Mouse (Mus musculus) forebrain, postnatal 0 days (tissue): ENCODE data around the gene Hoxc10. TPM values are rescaled to one million over a fixed set of nuclear protein-coding genes. Genes with fewer than 3 reads are reported as not detected.

Source experiments
- ATAC-seq: fragments of 200-750 bp; cut with Nextera tagmentation; 2 replicates; pipeline ENCODE4 v1.8.0; 2017; ENCODE audit warnings: mild to moderate bottlenecking, moderate library complexity
- DNase-seq: peaks from one replicate; pipeline ENCODE4 v3.0.0-alpha.2; 2015
- H3K27ac ChIP-seq: fragments of 300-500 bp; sonication (generic); 2 replicates; pipeline ENCODE4 v1.5.1; 2014; ENCODE audit warnings: low read depth, mild to moderate bottlenecking, antibody characterized with exemption, low read length, moderate library complexity, mixed read lengths
- H3K27me3 ChIP-seq: fragments of 300-500 bp; sonication (generic); 2 replicates; pipeline ENCODE4 v1.6.1; 2014; ENCODE audit warnings: mild to moderate bottlenecking, low read length, mixed read lengths; ENCODE audit not compliant: insufficient read depth
- H3K36me3 ChIP-seq: fragments of 300-500 bp; sonication (generic); 2 replicates; pipeline ENCODE4 v1.6.1; 2014; ENCODE audit warnings: mild to moderate bottlenecking, moderate library complexity; ENCODE audit not compliant: insufficient read depth
- H3K4me1 ChIP-seq: fragments of 300-500 bp; sonication (generic); 2 replicates; pipeline ENCODE4 v1.6.1; 2014; ENCODE audit warnings: antibody characterized with exemption; ENCODE audit not compliant: insufficient read depth
- H3K4me2 ChIP-seq: fragments of 300-500 bp; sonication (generic); 2 replicates; pipeline ENCODE4 v1.6.1; 2014; ENCODE audit warnings: low read depth, mild to moderate bottlenecking, moderate library complexity
- H3K4me3 ChIP-seq: fragments of 300-500 bp; sonication (generic); 2 replicates; pipeline ENCODE4 v1.5.1; 2014; ENCODE audit warnings: low read depth, low read length, mixed read lengths
- H3K9ac ChIP-seq: fragments of 300-500 bp; sonication (generic); 2 replicates; pipeline ENCODE4 v1.6.1; 2014; ENCODE audit warnings: mild to moderate bottlenecking
- H3K9me3 ChIP-seq: fragments of 300-500 bp; sonication (generic); 2 replicates; pipeline ENCODE4 v1.6.1; 2016; ENCODE audit warnings: low read length
- CTCF ChIP-seq: sonication (generic); IDR thresholded peaks from 2 replicates; pipeline ENCODE4 v1.5.1; 2016; ENCODE audit warnings: antibody characterized with exemption, control low read depth, low read depth
- WGBS: fragments of 180-500 bp; shearing (Covaris S2); extraction: QIAGEN DNeasy Blood & Tissue Kit; methylation state at CpG from one replicate; pipeline ENCODE4 v1.1.7; 2014; 5-methylcytosine and 5-hydroxymethylcytosine counted together
- polyA plus RNA-seq: library from polyadenylated mRNA; unstranded; fragments of >200 nt; fragmentation: Nextera tagmentation; extraction: Ambion mirVana; gene quantifications from 2 replicates; pipeline ENCODE4 v1.2.1, GENCODE M21; 2015
- total RNA-seq: library from RNA; depleted of rRNA; stranded (reverse); fragments of >200 nt; gene quantifications from 2 replicates; pipeline ENCODE4 v1.2.3, GENCODE M21; 2014

Gene Hoxc10
- total and polyA plus RNA-seq, 2 experiments from 2014 or later: not detected

DNA sequence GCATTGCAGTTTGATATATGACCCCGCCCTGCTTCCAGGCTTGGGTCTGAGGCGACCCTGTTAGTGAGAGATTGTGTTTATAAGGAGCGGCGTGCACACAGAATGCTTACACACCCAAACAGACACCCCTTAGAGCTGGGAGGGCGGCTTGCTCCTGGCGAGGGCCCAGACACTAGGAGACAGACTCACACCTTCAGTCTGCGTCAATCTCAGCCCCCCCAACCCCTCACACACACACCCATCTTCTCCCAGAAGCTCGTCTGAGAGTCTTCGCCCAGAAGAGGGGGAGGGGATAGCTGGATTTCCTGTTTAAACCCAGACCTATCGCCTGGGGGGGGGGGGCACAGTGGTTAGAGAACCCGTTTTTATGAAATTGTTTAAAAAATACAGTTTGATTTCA is 33.4 kb downstream of the Hoxc10 start:
- ATAC-seq (no peak), DNase-seq (no peak)
- Histone ChIP-seq H3K4me2 (no peak overlapping the region), H3K27me3 (peaks cover 97% of the 10 kb centered on the region), H3K27ac (no peak overlapping the region), H3K9me3 (no peaks in the 10 kb centered on the region), H3K4me1 (no peaks in the 10 kb centered on the region), H3K36me3 (no peaks in the 10 kb centered on the region), H3K4me3 (no peak overlapping the region), H3K9ac (no peak overlapping the region)
- WGBS: 4% methylated on average over 11 of the region's 11 CpGs
- TF ChIP-seq CTCF: no peak

DNA sequence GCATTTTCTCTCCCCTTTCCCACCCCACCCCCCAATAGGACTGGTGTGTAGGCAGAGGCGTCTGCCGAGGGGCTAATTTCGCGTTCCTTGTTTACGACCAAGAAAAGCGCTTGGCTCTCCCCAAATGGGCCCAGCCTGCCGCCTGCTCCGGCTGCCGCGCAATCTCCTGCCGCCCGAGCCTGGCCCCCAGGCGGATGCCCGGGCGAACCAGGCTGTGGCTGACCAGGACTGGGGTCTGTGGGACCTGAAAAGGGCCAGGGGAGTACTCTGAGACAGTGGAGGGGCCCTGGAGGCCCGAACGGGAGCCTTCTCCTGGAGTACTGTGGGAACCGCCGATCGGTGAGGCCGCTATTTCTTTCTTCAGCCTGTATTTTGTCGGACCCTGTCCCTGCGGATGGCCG is 33.9 kb downstream of the Hoxc10 start:
- no peaks in the 10 kb centered on the region for H3K9me3 ChIP-seq
- WGBS: under 1% methylated on average over 24 of the region's 24 CpGs
- no peak overlapping the region for H3K9ac ChIP-seq
- H3K4me2 ChIP-seq: no peak overlapping the region
- no peaks in the 10 kb centered on the region for H3K4me1 ChIP-seq
- TF ChIP-seq CTCF: no peak
- peaks cover 97% of the 10 kb centered on the region for H3K27me3 ChIP-seq
- H3K27ac ChIP-seq: no peak overlapping the region
- H3K4me3 ChIP-seq: no peak overlapping the region
- ATAC-seq: no peak
- no peak for DNase-seq
- H3K36me3 ChIP-seq: no peaks in the 10 kb centered on the region

GRCm38 (mm10) chr15:103001370-103001769 is 34.8 kb downstream of the Hoxc10 start:
- Histone ChIP-seq H3K27me3 (peaks cover 99% of the 10 kb centered on the region), H3K4me3 (no peak overlapping the region), H3K36me3 (no peaks in the 10 kb centered on the region), H3K9ac (no peak overlapping the region), H3K9me3 (no peaks in the 10 kb centered on the region), H3K27ac (no peak overlapping the region), H3K4me2 (no peak overlapping the region), H3K4me1 (no peaks in the 10 kb centered on the region)
- WGBS: 15% methylated on average over 2 of the region's 2 CpGs
- no peak for ATAC-seq
- TF ChIP-seq CTCF: no peak
- no peak for DNase-seq

- no peak for DNase-seq
- Histone ChIP-seq H3K27me3 (peaks cover 99% of the 10 kb centered on the region), H3K4me1 (no peaks in the 10 kb centered on the region), H3K9me3 (no peaks in the 10 kb centered on the region), H3K4me3 (no peak overlapping the region), H3K9ac (no peak overlapping the region), H3K27ac (no peak overlapping the region), H3K4me2 (no peak overlapping the region), H3K36me3 (no peaks in the 10 kb centered on the region)
- TF ChIP-seq CTCF: no peak
- 6% methylated on average over 4 of the region's 4 CpGs for WGBS
- no peak for ATAC-seq
Observed at GRCm38 (mm10) chr15:103002156-103002555, 35.6 kb downstream of the Hoxc10 start.

- no peak for ATAC-seq
- WGBS: under 1% methylated on average over 13 of the region's 13 CpGs
- Histone ChIP-seq H3K36me3 (no peaks in the 10 kb centered on the region), H3K9me3 (no peaks in the 10 kb centered on the region), H3K4me3 (no peak overlapping the region), H3K9ac (no peak overlapping the region), H3K27me3 (peaks cover 99% of the 10 kb centered on the region), H3K27ac (no peak overlapping the region), H3K4me2 (no peak overlapping the region), H3K4me1 (no peaks in the 10 kb centered on the region)
- no peak for TF ChIP-seq CTCF
- DNase-seq: no peak
Observed at GRCm38 (mm10) chr15:103002821-103003448, 36.3 kb downstream of the Hoxc10 start.

DNA sequence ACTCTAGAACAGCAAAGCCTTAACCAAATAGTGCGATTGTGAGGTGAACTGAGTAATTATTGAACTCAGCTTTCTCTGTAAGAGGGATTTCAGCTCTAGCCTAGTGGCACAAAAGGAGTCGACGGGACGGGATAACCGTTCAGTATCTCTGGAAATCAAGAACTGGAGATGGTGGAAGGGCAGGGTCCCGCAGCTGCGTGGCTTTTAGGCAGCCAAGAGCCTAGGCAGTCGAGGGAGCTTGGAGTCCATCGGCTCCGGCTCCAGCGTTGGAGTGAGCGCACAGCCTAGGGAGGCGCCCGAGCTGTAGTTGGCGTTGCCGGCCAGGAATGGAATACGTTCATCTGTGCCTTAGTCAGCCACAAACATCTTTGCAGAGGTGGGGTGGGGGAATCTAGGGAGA is 38.7 kb downstream of the Hoxc10 start:
- Histone ChIP-seq H3K27me3 (peaks cover 99% of the 10 kb centered on the region), H3K36me3 (no peaks in the 10 kb centered on the region), H3K4me3 (no peak overlapping the region), H3K27ac (no peak overlapping the region), H3K9ac (no peak overlapping the region), H3K4me1 (no peaks in the 10 kb centered on the region), H3K4me2 (no peak overlapping the region), H3K9me3 (0 out of 2 replicates have a peak, but pooled peaks cover 3% of the 10 kb centered on the region)
- ATAC-seq: no peak
- TF ChIP-seq CTCF: no peak
- no peak for DNase-seq
- WGBS: under 1% methylated on average over 17 of the region's 17 CpGs

DNA sequence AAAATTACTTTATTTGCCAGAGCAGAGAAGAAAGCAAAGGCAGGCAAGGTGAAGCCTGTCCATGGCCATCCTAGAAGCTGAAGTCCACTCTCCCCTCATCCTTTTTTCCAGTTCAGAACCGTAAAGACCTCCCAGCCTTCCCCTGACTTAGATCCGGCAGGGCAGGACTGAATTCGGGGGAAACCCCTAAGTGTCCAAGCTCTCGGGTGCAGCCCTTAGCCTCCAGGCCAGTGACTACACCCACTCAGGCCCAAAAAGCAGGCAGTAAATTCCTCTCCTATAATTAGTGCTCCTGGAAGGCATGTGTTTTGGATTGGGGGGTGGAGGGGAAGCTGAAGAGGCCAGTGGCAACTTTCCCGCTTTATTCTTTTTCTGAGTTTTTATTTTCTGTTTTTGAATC is 39.2 kb downstream of the Hoxc10 start:
- H3K9ac ChIP-seq: no peak overlapping the region
- no peaks in the 10 kb centered on the region for H3K4me1 ChIP-seq
- WGBS: 2% methylated on average over 5 of the region's 5 CpGs
- no peak for DNase-seq
- 0 out of 2 replicates have a peak, but pooled peaks cover 3% of the 10 kb centered on the region for H3K9me3 ChIP-seq
- no peak for TF ChIP-seq CTCF
- H3K4me2 ChIP-seq: no peak overlapping the region
- H3K36me3 ChIP-seq: no peaks in the 10 kb centered on the region
- H3K27ac ChIP-seq: no peak overlapping the region
- no peak overlapping the region for H3K4me3 ChIP-seq
- H3K27me3 ChIP-seq: peaks cover 99% of the 10 kb centered on the region
- no peak for ATAC-seq

GRCm38 (mm10) chr15:103006326-103006725 is 39.7 kb downstream of the Hoxc10 start:
- WGBS: 17% methylated on average over 1 of the region's 1 CpGs
- H3K9ac ChIP-seq: no peak overlapping the region
- 0 out of 2 replicates have a peak, but pooled peaks cover 3% of the 10 kb centered on the region for H3K9me3 ChIP-seq
- TF ChIP-seq CTCF: no peak
- no peak overlapping the region for H3K4me3 ChIP-seq
- no peaks in the 10 kb centered on the region for H3K4me1 ChIP-seq
- H3K4me2 ChIP-seq: no peak overlapping the region
- no peaks in the 10 kb centered on the region for H3K36me3 ChIP-seq
- peaks cover 98% of the 10 kb centered on the region for H3K27me3 ChIP-seq
- DNase-seq: no peak
- no peak overlapping the region for H3K27ac ChIP-seq
- ATAC-seq: no peak
